Mouse (Mus musculus): ENCODE data around the gene Dpp6. TPM values are rescaled to one million over a fixed set of nuclear protein-coding genes. Genes with fewer than 3 reads are reported as not detected.

Dpp6 gene
- total RNA-seq, 2 experiments from 2014 or later: 203 to 213 TPM

DNA sequence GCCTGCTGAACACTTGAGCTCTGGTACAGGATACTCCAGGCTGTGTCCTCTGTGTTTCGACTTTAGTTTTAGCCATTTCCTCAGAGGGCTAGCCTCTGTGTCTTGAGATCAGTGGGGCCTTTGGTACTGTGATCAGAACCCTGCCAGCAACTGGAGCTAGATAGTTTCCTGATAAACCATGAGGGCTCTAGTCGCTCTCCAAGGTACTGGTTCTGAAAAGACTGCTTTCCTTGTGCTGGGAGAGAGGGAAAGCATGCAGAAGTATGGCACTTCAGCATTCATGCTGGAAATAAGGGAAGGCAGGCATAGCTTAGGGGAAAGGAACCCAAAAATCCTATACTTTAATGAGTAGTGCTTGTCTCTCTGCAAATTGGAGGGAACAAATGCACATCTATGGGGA lies 548.9 kb downstream of the Dpp6 start:
- DNase-seq (ENCODE audit: low spot score in 2 of 2): no peak

- no peak for DNase-seq (ENCODE audit: low spot score in 2 of 2)
These were observed 553.8 kb downstream of the Dpp6 start for GRCm38 (mm10) chr5:27370814-27371213.

DNA sequence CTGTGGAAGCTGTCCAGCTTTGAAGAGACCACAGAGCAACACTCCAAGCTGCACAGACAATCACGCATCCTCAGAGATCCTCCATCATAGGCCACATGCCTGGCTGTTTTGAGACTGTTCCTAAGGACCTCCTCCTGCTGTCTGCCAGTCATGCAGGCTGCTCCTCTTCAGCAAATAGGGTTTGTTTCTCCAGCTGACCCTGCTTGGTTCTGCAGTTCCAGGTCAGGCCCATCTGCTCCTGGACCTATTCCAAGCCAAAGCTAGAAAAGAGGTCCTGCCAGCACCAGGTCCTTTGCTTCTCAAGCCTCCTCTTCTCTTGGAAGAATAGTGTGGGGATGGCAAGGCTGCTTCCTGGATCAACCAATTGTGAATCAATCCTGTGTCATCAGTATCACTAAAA lies 556.9 kb downstream of the Dpp6 start:
- DNase-seq (ENCODE audit: low spot score in 2 of 2): no peak

DNA sequence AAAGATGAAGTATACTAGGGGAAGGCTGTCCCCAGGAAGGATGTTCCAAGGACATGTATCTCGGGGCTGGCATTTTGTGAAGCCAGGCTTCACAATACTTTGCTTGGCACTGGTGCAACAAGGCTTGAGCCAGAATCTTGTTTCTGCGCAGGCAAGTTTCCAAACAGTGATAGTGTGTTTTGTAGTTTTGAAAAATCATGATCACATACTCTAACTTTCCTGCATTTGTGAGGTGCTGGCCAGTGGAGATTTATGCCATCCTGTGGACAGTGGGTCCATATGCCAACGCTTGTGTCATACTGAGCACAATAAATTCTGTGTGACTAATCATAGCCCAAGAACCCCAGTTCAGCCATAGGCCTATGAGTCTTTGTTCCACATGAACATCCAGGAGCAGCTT lies 558.8 kb downstream of the Dpp6 start:
- DNase-seq (ENCODE audit: low spot score in 2 of 2): peak; percentile 25 to 43

DNA sequence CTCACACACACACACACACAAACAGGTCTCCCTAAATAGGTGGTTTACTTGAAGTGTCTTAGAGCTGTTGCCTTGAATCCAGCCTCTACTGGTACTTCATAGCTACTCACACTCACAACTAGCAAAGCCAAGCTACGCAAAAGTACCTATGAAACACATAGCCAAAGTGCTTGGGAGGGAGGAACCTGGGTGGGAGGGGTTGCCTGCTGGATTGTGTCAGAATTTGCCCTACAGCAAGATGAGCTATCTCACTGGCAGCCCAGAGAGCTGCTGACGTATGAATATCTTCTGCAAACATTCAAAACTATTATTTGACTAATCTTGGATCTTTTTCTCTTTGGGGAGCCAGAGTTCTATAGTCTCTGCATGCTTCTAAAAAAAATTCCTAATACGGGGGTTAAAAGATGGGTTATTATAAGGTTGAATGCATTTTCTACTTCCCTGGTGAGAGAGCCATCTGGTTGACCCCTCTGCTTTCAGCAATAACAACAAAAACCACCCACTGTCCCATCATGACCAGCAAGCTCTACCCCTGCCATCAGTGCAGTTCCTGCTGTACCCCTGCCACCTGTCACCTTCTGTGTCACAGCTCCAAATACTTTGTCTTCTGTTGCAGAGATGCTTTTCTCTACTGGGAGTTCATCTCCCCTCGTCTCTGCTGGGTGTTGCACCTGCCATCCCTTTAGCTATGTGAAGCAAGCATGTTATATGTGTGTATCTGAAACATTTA lies 563.8 kb downstream of the Dpp6 start:
- DNase-seq (ENCODE audit: low spot score in 2 of 2): no peak

DNA sequence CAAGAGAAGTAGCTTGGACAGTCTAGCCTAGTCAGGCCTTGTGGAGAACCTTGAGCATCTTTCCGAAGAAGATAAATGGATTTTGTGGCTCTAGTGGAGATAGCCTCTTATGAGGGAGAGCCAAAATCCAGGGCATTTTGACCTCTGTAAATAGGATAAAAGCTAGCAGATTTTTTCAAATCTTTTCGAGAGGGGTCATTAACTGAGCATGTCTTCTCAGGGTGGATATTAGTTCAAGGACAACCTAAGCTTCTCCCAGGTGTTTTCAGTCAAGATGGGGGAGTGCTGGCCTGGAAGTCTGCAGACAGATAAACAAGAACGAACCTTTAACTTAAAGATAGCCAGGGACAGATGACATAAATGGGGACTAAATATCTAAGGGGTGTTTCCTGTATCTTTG lies 581.4 kb downstream of the Dpp6 start:
- DNase-seq (ENCODE audit: low spot score in 2 of 2): no peak

- DNase-seq (ENCODE audit: low spot score in 2 of 2): no peak
These were observed 582.1 kb downstream of the Dpp6 start for GRCm38 (mm10) chr5:27399111-27399510.

- DNase-seq (ENCODE audit: low spot score in 2 of 2): no peak
These were observed 585.6 kb downstream of the Dpp6 start for GRCm38 (mm10) chr5:27402616-27403015.

GRCm38 (mm10) chr5:27408854-27409253 lies 591.9 kb downstream of the Dpp6 start:
- no peak for DNase-seq (ENCODE audit: low spot score in 2 of 2)

GRCm38 (mm10) chr5:27413023-27413422 lies 596.0 kb downstream of the Dpp6 start:
- no peak for DNase-seq (ENCODE audit: low spot score in 2 of 2)

DNA sequence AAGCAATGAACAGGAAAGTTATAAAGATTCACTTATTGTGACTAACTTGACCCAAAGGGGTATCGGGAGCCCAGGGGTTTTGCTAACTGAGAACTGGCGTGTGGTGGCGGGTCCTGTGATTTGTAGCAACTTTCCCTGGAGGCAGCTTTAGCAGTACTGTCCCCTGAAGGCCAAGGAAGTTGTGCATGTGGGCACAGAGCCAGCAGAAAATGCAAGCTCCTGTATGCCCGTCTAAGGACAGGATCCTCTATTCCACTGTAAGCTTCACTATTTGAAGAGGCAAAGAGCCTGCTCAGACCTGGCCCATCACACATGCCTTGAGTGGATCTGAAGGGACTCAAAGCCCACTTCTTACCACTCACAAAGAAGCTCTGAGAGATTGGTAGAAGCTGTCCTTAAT lies 598.5 kb downstream of the Dpp6 start:
- no peak for DNase-seq (ENCODE audit: low spot score in 2 of 2)

DNA sequence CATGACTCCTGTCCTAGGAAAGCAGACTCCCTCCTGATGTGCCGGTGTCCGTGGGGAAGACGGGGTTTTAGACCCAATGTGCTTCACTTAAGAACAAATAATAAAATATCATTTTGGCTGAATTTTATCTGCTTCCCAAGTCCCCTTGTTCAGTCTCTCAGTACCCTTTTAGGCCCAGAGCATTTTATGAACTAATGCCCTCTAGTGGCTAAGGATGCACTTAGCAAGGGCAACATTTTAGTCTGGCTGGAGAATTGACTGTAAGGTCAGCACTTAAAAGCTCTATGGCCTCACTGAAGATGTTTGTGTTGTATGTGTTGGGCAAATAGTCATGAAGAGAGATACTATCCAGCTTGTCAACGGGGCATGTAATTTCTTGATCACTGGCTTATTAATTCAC lies 599.6 kb downstream of the Dpp6 start:
- no peak for DNase-seq (ENCODE audit: low spot score in 2 of 2)

DNA sequence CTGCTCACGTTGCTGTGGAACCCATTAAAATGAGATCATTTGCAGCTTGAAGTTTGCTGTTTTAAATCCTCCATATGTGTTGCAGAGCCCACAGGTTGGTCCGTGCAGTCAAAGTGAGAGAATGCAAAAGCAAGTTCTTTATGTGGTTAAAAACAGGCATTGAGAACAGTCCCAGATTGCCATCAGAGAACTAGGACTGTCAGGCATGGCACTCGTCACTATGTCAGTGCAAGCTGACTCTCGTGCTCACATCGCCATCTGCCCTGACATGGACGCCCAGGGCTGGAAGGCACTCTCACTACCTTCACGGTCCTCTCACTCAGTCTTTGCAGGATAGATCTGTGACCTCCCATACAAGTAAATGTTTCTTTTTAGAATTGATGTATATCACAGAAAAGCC lies 600.4 kb downstream of the Dpp6 start:
- peak; percentile 23 to 48 for DNase-seq (ENCODE audit: low spot score in 2 of 2)

DNA sequence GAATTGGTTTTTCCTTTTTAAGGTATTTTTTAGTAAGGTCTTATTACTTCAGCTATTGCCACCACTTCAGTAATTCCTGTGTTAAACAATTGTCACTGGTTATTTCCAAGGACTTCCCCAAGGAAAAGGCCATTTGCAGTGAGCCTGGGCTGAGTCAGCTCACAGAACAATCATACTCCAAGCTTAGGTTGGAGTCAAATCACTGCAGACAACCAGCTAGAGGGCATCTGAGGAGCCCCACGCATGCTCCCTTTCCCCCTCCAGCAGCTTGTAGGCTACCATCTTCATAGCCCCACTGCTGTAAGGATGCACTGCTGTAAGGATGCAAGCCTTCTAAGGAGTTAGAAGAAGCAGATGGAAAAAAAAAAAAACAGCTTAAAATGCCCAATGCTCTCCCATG lies 601.9 kb downstream of the Dpp6 start:
- DNase-seq (ENCODE audit: low spot score in 2 of 2): no peak

GRCm38 (mm10) chr5:27421090-27421635 lies 604.2 kb downstream of the Dpp6 start:
- no peak for DNase-seq (ENCODE audit: low spot score in 2 of 2)

DNA sequence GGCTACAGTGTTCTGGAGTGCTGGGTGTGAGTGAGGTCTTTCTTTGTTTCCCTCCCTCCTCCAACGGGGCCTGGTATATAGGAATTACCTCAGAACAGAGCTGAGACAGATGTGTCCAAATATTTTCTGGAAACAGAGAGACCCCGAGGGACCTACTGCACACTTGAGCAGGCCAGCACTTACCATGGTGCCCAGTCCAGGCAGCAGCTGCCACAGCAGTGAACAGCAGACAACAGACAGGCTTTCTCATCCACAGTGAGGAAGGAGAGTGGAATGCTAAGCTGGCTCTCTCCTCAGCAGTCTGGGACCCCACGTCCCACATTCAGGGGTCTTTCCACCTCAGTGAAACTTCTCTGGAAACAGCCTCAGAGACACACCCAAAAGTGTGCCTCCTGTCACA lies 606.8 kb downstream of the Dpp6 start:
- no peak for DNase-seq (ENCODE audit: low spot score in 2 of 2)

DNA sequence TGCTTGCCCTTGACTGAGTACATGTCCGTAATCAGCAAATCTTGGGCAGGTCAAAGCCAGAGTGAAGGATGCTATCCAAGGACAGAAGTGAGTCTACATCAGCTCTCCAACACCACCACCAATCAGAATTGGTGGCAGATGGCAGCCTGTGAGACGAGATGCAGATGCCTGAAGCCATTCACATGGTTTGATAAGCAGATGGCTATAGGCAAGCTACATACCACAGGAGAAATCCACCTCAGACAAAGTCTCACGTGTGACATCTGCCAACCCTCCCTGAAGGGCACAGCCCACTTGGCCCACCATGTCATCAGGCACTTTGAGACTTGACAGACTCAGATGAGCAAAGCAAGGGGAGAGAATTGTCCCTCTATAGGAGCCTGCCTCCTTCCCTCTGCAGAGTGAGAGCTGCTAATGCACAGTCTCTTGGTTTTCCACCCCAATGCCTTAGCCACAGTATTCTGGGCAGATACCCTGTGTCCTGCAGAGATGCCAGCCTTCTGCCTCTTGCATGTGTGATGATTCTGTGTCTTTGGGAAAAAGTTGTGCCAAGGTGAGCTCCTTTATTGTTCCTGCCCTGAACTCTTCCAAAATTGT lies 607.6 kb downstream of the Dpp6 start:
- no peak for DNase-seq (ENCODE audit: low spot score in 2 of 2)

DNA sequence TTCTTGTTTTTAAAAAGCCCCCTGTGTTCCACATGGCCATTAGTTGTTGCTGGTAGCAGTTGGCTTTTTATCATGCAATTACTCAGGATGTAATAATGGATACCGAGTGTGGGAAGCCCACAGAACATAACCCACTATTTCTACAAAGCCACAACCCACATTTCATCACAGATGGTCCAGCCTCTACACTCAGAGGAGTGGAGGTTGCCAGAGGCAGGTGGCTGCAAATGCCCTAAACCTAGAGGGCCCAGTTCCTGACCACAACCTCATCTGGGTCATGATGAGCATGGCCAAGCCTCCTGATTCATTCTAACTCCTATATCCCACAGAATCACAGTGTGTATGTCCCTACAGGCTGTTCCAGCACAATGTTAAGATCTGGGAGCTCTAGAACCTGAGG lies 609.2 kb downstream of the Dpp6 start:
- DNase-seq (ENCODE audit: low spot score in 2 of 2): no peak

GRCm38 (mm10) chr5:27433584-27433983 lies 616.6 kb downstream of the Dpp6 start:
- DNase-seq (ENCODE audit: low spot score in 2 of 2): no peak

DNA sequence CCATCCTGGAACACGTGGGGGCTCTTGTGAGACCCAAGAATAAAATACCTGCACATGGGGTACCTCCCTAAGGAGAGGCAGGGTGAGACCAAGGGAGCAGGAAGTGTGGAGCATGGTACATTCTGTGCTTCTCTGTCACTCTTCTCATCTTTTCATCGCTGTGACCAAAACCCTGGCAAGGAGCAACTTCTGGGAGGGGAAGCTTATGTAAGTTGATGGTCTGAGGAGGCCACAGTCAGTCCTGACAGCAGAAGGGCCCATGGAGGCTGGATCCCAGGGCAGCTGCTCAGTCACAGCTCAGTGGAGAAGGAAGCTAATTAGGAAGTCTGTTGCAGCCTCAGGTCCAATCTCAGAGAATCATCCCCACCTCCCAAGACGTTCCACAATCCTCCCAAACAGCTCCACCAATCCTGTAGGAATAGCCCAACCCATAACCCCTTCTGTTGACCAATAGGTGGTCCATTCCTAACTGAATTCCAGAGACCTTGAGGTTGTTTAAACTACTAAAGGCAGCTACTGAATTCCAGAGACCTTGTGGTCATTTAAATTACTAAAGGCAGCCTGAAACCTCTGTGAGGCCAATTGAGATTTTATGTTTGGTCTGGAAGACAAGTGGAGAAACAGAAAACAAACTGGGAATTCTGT lies 636.3 kb downstream of the Dpp6 start:
- no peak for DNase-seq (ENCODE audit: low spot score in 2 of 2)

- no peak for DNase-seq (ENCODE audit: low spot score in 2 of 2)
These were observed 637.4 kb downstream of the Dpp6 start for GRCm38 (mm10) chr5:27454386-27454785.

DNA sequence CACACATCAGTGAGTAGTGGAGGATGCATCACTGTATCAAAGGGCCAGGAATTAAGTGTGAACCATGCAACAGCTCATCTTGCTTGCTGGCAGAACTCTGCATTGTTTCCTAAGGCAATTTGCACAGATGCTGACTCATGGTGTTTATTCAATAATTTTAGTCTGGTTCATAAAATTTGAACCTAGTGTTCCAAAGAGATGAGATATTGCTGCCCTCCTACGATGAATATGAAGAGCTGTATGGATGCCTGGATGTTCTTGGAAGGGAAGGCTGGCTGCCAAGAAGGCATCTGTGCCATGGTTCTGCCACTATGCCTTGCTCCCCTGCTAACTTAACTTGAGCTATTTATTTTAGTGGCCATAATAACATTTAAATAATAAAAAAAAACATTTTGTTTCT lies 640.0 kb downstream of the Dpp6 start:
- DNase-seq (ENCODE audit: low spot score in 2 of 2): no peak

Data from layer of hippocampus, postnatal 10 days (tissue).